Mouse (Mus musculus): ENCODE results near the gene Tead4. TPM values are rescaled to one million over a fixed set of nuclear protein-coding genes. Genes with fewer than 3 reads are reported as not detected.
"Not testable (repeated sequence)": the region's sequence is repeated elsewhere in the genome, so short reads cannot be mapped to it uniquely, and the experiment has no call there.

The Tead4 gene
- polyA plus RNA-seq, 1 experiment from 2014 or later, result 1.3 TPM

DNA sequence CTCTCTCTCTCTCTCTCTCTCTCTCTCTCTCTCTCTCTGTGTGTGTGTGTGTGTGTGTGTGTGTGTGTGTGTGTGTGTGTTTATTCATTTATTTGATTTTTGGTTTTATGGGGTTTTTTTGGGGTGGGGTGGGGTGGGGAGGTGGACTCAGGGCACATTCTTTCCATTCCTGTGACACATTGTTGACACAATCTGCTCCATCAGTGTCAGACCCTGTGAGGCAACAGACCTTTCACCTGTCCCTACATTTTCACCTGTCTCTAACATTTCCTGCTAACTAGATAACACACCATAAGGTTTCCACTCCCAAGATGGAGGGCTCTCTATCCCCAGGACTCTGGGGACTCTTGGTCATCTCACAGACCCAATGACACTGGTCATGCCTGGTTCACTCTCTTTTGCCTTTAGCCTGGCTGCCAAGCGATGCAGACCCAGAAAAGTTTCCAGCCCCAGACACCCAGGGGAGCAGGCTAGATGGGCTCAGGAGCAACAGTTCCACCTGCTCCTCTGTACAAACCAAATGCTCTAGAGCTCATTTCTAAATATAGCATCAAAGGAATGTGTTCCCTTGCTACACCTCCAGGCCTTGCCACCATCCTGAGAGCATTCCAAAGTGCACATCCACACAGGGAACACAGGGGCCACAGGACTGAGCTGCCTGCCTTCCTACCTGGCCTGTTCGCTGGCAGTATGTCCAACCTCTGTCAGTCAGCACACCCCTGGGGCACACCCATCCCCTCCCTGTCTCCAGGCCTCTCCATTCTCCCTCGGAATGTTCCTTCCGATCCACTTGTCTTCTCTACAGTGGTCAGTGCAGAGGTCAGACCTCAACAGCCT is 75.4 kb downstream of the Tead4 start:
- Histone ChIP-seq H3K4me3 (ENCODE audit: low read depth, low read length) (no peak overlapping the region), H3K4me2 (ENCODE audit: low read depth, severe bottlenecking) (no peak overlapping the region), H3K9me3 (ENCODE audit: control insufficient read depth, low read length) (no peaks in the 10 kb centered on the region), H3K36me3 (ENCODE audit: control insufficient read depth, insufficient read depth, low read length) (no peaks in the 10 kb centered on the region), H3K27me3 (ENCODE audit: control insufficient read depth, insufficient read depth, low read length) (no peaks in the 10 kb centered on the region), H3K27ac (replicated peaks; ENCODE audit: low read depth, low read length) (no peak overlapping the region), H3K4me1 (ENCODE audit: control insufficient read depth, insufficient read depth, low read length) (no peaks in the 10 kb centered on the region), H3K9ac (ENCODE audit: low read length) (no peak overlapping the region)
- DNase-seq (ENCODE audit: low spot score) (no peak), ATAC-seq (ENCODE audit: insufficient number of reproducible peaks, low FRiP score, low TSS enrichment, low read depth) (no peak)
- WGBS, result 74% methylated on average over 4 of the region's 4 CpGs

GRCm38 (mm10) chr6:128223159-128223558 is 77.5 kb downstream of the Tead4 start:
- Histone ChIP-seq H3K4me3 (ENCODE audit: low read depth, low read length) (no peak overlapping the region), H3K4me2 (ENCODE audit: low read depth, severe bottlenecking) (no peak overlapping the region), H3K9me3 (ENCODE audit: control insufficient read depth, low read length) (no peaks in the 10 kb centered on the region), H3K27ac (replicated peaks; ENCODE audit: low read depth, low read length) (no peak overlapping the region), H3K9ac (ENCODE audit: low read length) (no peak overlapping the region), H3K36me3 (ENCODE audit: control insufficient read depth, insufficient read depth, low read length) (no peaks in the 10 kb centered on the region), H3K27me3 (ENCODE audit: control insufficient read depth, insufficient read depth, low read length) (no peaks in the 10 kb centered on the region), H3K4me1 (ENCODE audit: control insufficient read depth, insufficient read depth, low read length) (no peaks in the 10 kb centered on the region)
- no peak for DNase-seq (ENCODE audit: low spot score)
- no peak for ATAC-seq (ENCODE audit: insufficient number of reproducible peaks, low FRiP score, low TSS enrichment, low read depth)

GRCm38 (mm10) chr6:128215004-128215403 is 85.6 kb downstream of the Tead4 start:
- not testable (repeated sequence) for H3K27me3 ChIP-seq (ENCODE audit: control insufficient read depth, insufficient read depth, low read length); H3K27ac ChIP-seq (replicated peaks; ENCODE audit: low read depth, low read length); H3K9me3 ChIP-seq (ENCODE audit: control insufficient read depth, low read length); H3K4me2 ChIP-seq (ENCODE audit: low read depth, severe bottlenecking); H3K4me3 ChIP-seq (ENCODE audit: low read depth, low read length); H3K9ac ChIP-seq (ENCODE audit: low read length); H3K4me1 ChIP-seq (ENCODE audit: control insufficient read depth, insufficient read depth, low read length); ATAC-seq (ENCODE audit: insufficient number of reproducible peaks, low FRiP score, low TSS enrichment, low read depth); DNase-seq (ENCODE audit: low spot score); H3K36me3 ChIP-seq (ENCODE audit: control insufficient read depth, insufficient read depth, low read length)
- 91% methylated on average over 4 of the region's 4 CpGs for WGBS

DNA sequence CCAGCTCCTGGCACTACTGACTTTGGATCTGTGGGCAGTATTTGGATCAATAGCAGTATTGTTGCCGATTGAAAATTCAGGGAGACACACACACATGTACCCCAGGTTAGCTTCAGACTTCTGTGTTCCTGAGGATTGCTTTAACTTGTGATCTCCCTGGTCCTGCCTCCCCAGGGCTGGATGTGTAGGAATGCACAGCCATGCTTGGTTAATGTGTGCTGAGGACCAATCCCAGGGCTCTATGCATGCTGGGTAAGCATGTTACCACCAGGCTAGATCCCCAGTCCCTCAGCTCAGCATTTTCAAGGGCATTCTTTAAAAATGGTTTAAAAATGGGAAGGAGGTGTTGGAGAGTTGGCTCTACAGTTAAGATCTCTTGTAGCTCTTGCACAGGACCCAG is 91.4 kb downstream of the Tead4 start:
- H3K27ac ChIP-seq (replicated peaks; ENCODE audit: low read depth, low read length); H3K9me3 ChIP-seq (ENCODE audit: control insufficient read depth, low read length); H3K4me1 ChIP-seq (ENCODE audit: control insufficient read depth, insufficient read depth, low read length); H3K4me2 ChIP-seq (ENCODE audit: low read depth, severe bottlenecking); H3K4me3 ChIP-seq (ENCODE audit: low read depth, low read length); H3K27me3 ChIP-seq (ENCODE audit: control insufficient read depth, insufficient read depth, low read length); DNase-seq (ENCODE audit: low spot score); H3K9ac ChIP-seq (ENCODE audit: low read length); H3K36me3 ChIP-seq (ENCODE audit: control insufficient read depth, insufficient read depth, low read length); ATAC-seq (ENCODE audit: insufficient number of reproducible peaks, low FRiP score, low TSS enrichment, low read depth): not testable (repeated sequence)
- 97% methylated on average over 1 of the region's 1 CpGs for WGBS

- DNase-seq (ENCODE audit: low spot score) (no peak), ATAC-seq (ENCODE audit: insufficient number of reproducible peaks, low FRiP score, low TSS enrichment, low read depth) (no peak)
- no peak overlapping the region for H3K4me3 ChIP-seq (ENCODE audit: low read depth, low read length)
- WGBS, result 89% methylated on average over 8 of the region's 8 CpGs
- H3K4me2 ChIP-seq (ENCODE audit: low read depth, severe bottlenecking), result no peak overlapping the region
- H3K4me1 ChIP-seq (ENCODE audit: control insufficient read depth, insufficient read depth, low read length), result no peaks in the 10 kb centered on the region
- H3K9ac ChIP-seq (ENCODE audit: low read length), result no peak overlapping the region
- no peak overlapping the region for H3K27ac ChIP-seq (replicated peaks; ENCODE audit: low read depth, low read length)
- no peaks in the 10 kb centered on the region for H3K9me3 ChIP-seq (ENCODE audit: control insufficient read depth, low read length)
- no peaks in the 10 kb centered on the region for H3K27me3 ChIP-seq (ENCODE audit: control insufficient read depth, insufficient read depth, low read length)
- no peaks in the 10 kb centered on the region for H3K36me3 ChIP-seq (ENCODE audit: control insufficient read depth, insufficient read depth, low read length)
These were observed 92.0 kb downstream of the Tead4 start for GRCm38 (mm10) chr6:128208491-128209170.

- Histone ChIP-seq H3K4me1 (ENCODE audit: control insufficient read depth, insufficient read depth, low read length) (no peaks in the 10 kb centered on the region), H3K9me3 (ENCODE audit: control insufficient read depth, low read length) (no peaks in the 10 kb centered on the region), H3K9ac (ENCODE audit: low read length) (no peak overlapping the region), H3K4me3 (ENCODE audit: low read depth, low read length) (no peak overlapping the region), H3K36me3 (ENCODE audit: control insufficient read depth, insufficient read depth, low read length) (no peaks in the 10 kb centered on the region), H3K27ac (replicated peaks; ENCODE audit: low read depth, low read length) (no peak overlapping the region), H3K27me3 (ENCODE audit: control insufficient read depth, insufficient read depth, low read length) (no peaks in the 10 kb centered on the region), H3K4me2 (ENCODE audit: low read depth, severe bottlenecking) (no peak overlapping the region)
- 84% methylated on average over 1 of the region's 1 CpGs for WGBS
- DNase-seq (ENCODE audit: low spot score) (no peak), ATAC-seq (ENCODE audit: insufficient number of reproducible peaks, low FRiP score, low TSS enrichment, low read depth) (no peak)
These were observed 97.1 kb downstream of the Tead4 start for GRCm38 (mm10) chr6:128203557-128203956.

- peak overlapping the region; percentile 54 for H3K4me3 ChIP-seq (ENCODE audit: low read depth, low read length)
- no peaks in the 10 kb centered on the region for H3K4me1 ChIP-seq (ENCODE audit: control insufficient read depth, insufficient read depth, low read length)
- peak overlapping the region; percentile 47; the same call in 1 of the 2 replicates for H3K27ac ChIP-seq (replicated peaks; ENCODE audit: low read depth, low read length)
- no peak; the same call in 1 of the 2 replicates for ATAC-seq (ENCODE audit: insufficient number of reproducible peaks, low FRiP score, low TSS enrichment, low read depth)
- DNase-seq (ENCODE audit: low spot score), result peak; percentile 79
- peak overlapping the region; percentile 90 for H3K4me2 ChIP-seq (ENCODE audit: low read depth, severe bottlenecking)
- peak overlapping the region; percentile 30 for H3K9ac ChIP-seq (ENCODE audit: low read length)
- no peaks in the 10 kb centered on the region for H3K36me3 ChIP-seq (ENCODE audit: control insufficient read depth, insufficient read depth, low read length)
- H3K9me3 ChIP-seq (ENCODE audit: control insufficient read depth, low read length), result no peaks in the 10 kb centered on the region
- no peaks in the 10 kb centered on the region for H3K27me3 ChIP-seq (ENCODE audit: control insufficient read depth, insufficient read depth, low read length)
- WGBS, result under 1% methylated on average over 20 of the region's 20 CpGs
These were observed 99.6 kb downstream of the Tead4 start for GRCm38 (mm10) chr6:128200847-128201640.

DNA sequence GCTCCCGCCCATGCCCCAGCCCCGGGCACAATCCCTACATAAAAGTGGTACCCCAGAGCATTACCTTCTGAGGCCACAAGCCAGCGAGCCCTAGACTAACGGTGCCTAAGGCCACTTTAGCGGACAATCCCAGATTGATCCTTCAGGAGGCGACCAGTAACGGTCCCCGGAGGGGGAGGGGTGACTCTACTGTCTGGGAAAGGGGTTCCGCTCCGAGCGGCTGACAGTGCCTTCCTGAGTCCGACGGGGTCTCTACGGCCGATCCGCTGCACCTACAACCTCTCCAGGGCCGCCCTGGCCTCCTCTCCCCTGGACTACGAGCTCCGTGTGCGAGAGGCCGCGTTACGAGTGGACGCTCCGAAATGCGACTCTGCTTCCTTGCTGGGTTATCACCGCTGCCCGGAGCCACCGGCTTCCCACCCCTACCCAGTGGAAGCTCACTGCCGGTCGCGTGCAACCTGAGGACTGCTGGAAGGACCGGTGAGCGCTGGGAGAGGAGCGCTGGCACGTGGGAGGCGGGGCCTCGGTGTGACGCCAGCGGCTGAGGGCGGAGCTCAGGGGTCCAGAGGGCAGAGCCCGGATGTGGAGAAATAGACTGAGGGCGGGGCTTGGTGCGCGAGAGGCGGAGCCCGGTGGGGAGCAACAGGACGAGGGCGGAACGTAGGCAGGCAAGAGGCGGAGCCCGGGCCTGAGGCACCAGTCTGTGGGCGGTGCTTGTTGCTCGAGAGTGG is 100.3 kb downstream of the Tead4 start:
- H3K27ac ChIP-seq (replicated peaks; ENCODE audit: low read depth, low read length), result peak overlapping the region; percentile 47; the same call in 1 of the 2 replicates
- ATAC-seq (ENCODE audit: insufficient number of reproducible peaks, low FRiP score, low TSS enrichment, low read depth) (peak; percentile 99), DNase-seq (ENCODE audit: low spot score) (peak; percentile 100)
- no peaks in the 10 kb centered on the region for H3K9me3 ChIP-seq (ENCODE audit: control insufficient read depth, low read length)
- peak overlapping the region; percentile 54 for H3K4me3 ChIP-seq (ENCODE audit: low read depth, low read length)
- H3K9ac ChIP-seq (ENCODE audit: low read length), result peak overlapping the region; percentile 70
- H3K36me3 ChIP-seq (ENCODE audit: control insufficient read depth, insufficient read depth, low read length), result no peaks in the 10 kb centered on the region
- WGBS, result 0% methylated on average over 54 of the region's 54 CpGs
- H3K4me1 ChIP-seq (ENCODE audit: control insufficient read depth, insufficient read depth, low read length), result no peaks in the 10 kb centered on the region
- H3K4me2 ChIP-seq (ENCODE audit: low read depth, severe bottlenecking), result peak overlapping the region; percentile 90
- H3K27me3 ChIP-seq (ENCODE audit: control insufficient read depth, insufficient read depth, low read length), result no peaks in the 10 kb centered on the region

All from limb, embryonic 11.5 days (tissue).